Mouse (Mus musculus): ENCODE measurements around the gene Slc25a41.

The Slc25a41 gene

GRCm38 (mm10) chr17:56990966-56991365, 50.5 kb downstream of the Slc25a41 start:
- peak in 1 of 2 experiments; percentile 51 for DNase-seq (ENCODE audit: low spot score in 2 of 2)

- peak; percentile 86 to 93 for DNase-seq (ENCODE audit: low spot score in 2 of 2)
These were observed 51.2 kb downstream of the Slc25a41 start, which contains the start of gene Clpp for GRCm38 (mm10) chr17:56990115-56990746. Clpp (plus strand) TSS chr17:56990305.

GRCm38 (mm10) chr17:56989467-56990114, 51.9 kb downstream of the Slc25a41 start:
- peak in 1 of 2 experiments; percentile 68 for DNase-seq (ENCODE audit: low spot score in 2 of 2)

- DNase-seq (ENCODE audit: low spot score in 2 of 2), result peak in 1 of 2 experiments; percentile 16
These were observed 52.5 kb downstream of the Slc25a41 start for GRCm38 (mm10) chr17:56988921-56989430.

- DNase-seq (ENCODE audit: low spot score in 2 of 2), result peak in 1 of 2 experiments; percentile 36
These were observed 53.0 kb downstream of the Slc25a41 start for GRCm38 (mm10) chr17:56988441-56988840.

GRCm38 (mm10) chr17:56986105-56986805, 55.2 kb downstream of the Slc25a41 start:
- peak in 1 of 2 experiments; percentile 44 for DNase-seq (ENCODE audit: low spot score in 2 of 2)

GRCm38 (mm10) chr17:56985656-56986055, 55.8 kb downstream of the Slc25a41 start:
- peak in 1 of 2 experiments; percentile 36 for DNase-seq (ENCODE audit: low spot score in 2 of 2)

GRCm38 (mm10) chr17:56984886-56985285, 56.6 kb downstream of the Slc25a41 start:
- DNase-seq (ENCODE audit: low spot score in 2 of 2), result peak in 1 of 2 experiments; percentile 56

Data from urinary bladder, postnatal 4 days (tissue).